Mouse (Mus musculus) hindbrain, embryonic 16.5 days (tissue): ENCODE results near the gene Gm47985. TPM values are rescaled to one million over a fixed set of nuclear protein-coding genes. Genes with fewer than 3 reads are reported as not detected.
A peak's percentile ranks its signal among the peaks of the same experiment; 100 is the strongest.
"Not testable (repeated sequence)": the region's sequence is repeated elsewhere in the genome, so short reads cannot be mapped to it uniquely, and the experiment has no call there.

Source experiments
- ATAC-seq: fragments of 200-750 bp; cut with Nextera tagmentation; 2 replicates; pipeline ENCODE4 v1.8.0; 2017; ENCODE audit warnings: moderate TSS enrichment, moderate library complexity
- H3K27ac ChIP-seq: fragments of 300-500 bp; sonication (generic); 2 replicates; pipeline ENCODE4 v1.5.1; 2014; ENCODE audit warnings: low read depth, mild to moderate bottlenecking, control low read depth, low read length, moderate library complexity
- H3K27me3 ChIP-seq: fragments of 300-500 bp; sonication (generic); replicated peaks from 2 replicates; pipeline ENCODE4 v1.6.1; 2014; ENCODE audit warnings: low read length; ENCODE audit not compliant: control insufficient read depth, insufficient read depth
- H3K36me3 ChIP-seq: fragments of 300-500 bp; sonication (generic); 2 replicates; pipeline ENCODE4 v1.6.1; 2014; ENCODE audit warnings: mild to moderate bottlenecking, low read length, moderate library complexity, mixed read lengths; ENCODE audit not compliant: control insufficient read depth, insufficient read depth
- H3K4me1 ChIP-seq: fragments of 300-500 bp; sonication (generic); 2 replicates; pipeline ENCODE4 v1.6.1; 2014; ENCODE audit warnings: low read depth, low read length; ENCODE audit not compliant: control insufficient read depth, insufficient read depth
- H3K4me2 ChIP-seq: fragments of 300-500 bp; sonication (generic); 2 replicates; pipeline ENCODE4 v1.6.1; 2014; ENCODE audit warnings: mild to moderate bottlenecking, low read length, control low read depth, moderate library complexity
- H3K4me3 ChIP-seq: fragments of 300-500 bp; sonication (generic); 2 replicates; pipeline ENCODE4 v1.5.1; 2014; ENCODE audit warnings: mild to moderate bottlenecking, low read length, control low read depth, moderate library complexity
- H3K9ac ChIP-seq: fragments of 300-500 bp; sonication (generic); 2 replicates; pipeline ENCODE4 v1.6.1; 2014; ENCODE audit warnings: low read depth, mild to moderate bottlenecking, control low read depth, low read length, moderate library complexity
- H3K9me3 ChIP-seq: fragments of 300-500 bp; sonication (generic); 2 replicates; pipeline ENCODE4 v1.6.1; 2014; ENCODE audit warnings: mild to moderate bottlenecking, low read length, moderate library complexity; ENCODE audit not compliant: control insufficient read depth
- WGBS: fragments of 180-500 bp; shearing (Covaris S2); extraction: QIAGEN DNeasy Blood & Tissue Kit; methylation state at CpG from one replicate; pipeline ENCODE4 v1.1.7; 2014; 5-methylcytosine and 5-hydroxymethylcytosine counted together
- polyA plus RNA-seq: library from polyadenylated mRNA; unstranded; fragments of >200 nt; fragmentation: Nextera tagmentation; extraction: Ambion mirVana; gene quantifications from 2 replicates; pipeline ENCODE4 v1.2.1, GENCODE M21; 2015

The Gm47985 gene
- polyA plus RNA-seq, 1 experiment from 2014 or later, result not detected

- no peak overlapping the region for H3K9ac ChIP-seq
- no peaks in the 10 kb centered on the region for H3K9me3 ChIP-seq
- no peak overlapping the region for H3K4me2 ChIP-seq
- H3K4me3 ChIP-seq, result no peak overlapping the region
- no peak overlapping the region for H3K27ac ChIP-seq
- H3K4me1 ChIP-seq, result peaks cover 8% of the 10 kb centered on the region
- H3K36me3 ChIP-seq, result no peaks in the 10 kb centered on the region
- ATAC-seq, result no peak
- WGBS, result 78% methylated on average over 2 of the region's 2 CpGs
- no peaks in the 10 kb centered on the region; the same call in 1 of the 2 replicates for H3K27me3 ChIP-seq
Observed at GRCm38 (mm10) chr1:151171572-151172461, 10.5 kb upstream of the Gm47985 start.

DNA sequence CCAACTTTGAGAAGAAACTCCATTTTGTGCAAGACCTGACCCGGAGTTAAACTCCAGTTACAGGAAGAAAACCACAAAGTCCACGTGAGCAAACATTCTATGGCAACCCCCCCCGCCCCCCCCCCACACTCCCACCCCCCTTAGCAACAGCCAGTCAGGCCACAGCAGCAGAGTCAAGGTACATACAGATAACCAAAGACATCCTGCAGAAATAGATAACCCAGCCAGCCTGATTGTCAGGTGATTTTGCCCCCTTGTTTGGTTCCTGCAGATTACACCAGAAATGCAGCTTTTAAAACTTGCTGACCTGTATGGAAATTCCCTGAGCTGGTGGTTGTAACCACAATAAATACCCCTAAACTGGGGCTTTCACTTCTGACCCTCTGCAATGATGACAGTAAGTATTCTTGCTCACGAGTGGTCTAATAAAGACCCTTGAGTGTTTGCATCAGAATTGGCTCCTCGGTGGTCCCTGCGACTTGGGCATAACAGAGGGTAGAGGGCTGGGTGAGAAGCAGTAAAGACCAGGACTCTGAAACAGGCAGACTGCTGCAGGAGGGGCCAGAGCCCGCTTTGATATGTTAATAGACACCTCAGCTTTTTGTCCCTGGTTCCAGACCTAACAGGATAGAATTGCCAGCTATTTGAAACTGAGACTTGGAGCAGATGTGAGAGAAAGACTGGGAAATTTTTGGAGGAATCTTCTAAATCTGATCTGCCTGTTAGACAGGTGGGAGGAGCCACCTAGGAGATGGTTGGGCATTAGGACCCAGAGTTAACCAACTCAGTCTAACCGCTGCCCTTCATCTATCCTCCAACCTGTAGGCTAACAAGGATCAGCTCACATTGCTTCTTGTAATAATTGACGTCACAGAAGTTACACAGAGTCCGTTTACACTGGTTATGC is 5.1 kb upstream of the Gm47985 start:
- peak; percentile 89 for ATAC-seq
- peak overlapping the region; percentile 34 for H3K4me3 ChIP-seq
- peak overlapping the region; percentile 58 for H3K4me2 ChIP-seq
- H3K9ac ChIP-seq, result peak overlapping the region; percentile 43; the same call in 1 of the 2 replicates
- no peaks in the 10 kb centered on the region for H3K4me1 ChIP-seq
- no peak overlapping the region for H3K27ac ChIP-seq
- H3K27me3 ChIP-seq, result no peaks in the 10 kb centered on the region; the same call in 1 of the 2 replicates
- H3K36me3 ChIP-seq, result no peaks in the 10 kb centered on the region
- H3K9me3 ChIP-seq, result no peaks in the 10 kb centered on the region
- WGBS, result 8% methylated on average over 10 of the region's 10 CpGs

DNA sequence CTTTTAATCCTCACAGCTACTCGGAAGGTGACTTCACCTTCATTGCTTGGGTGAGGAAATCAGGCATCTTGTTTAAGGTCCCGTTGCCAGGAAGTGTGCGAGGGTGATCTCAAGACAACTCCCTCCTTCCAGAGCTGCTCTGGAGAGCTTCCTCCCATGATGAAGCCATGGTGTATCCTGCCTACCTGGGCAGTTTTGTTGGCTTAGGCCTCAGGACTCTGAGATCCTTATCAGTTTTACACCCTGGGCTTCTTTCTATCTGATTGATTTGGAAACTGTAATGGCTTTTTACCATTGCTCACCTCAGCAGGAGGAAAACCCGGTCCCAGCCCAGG is 4.4 kb upstream of the Gm47985 start:
- Histone ChIP-seq H3K9ac (peak overlapping the region; percentile 43; the same call in 1 of the 2 replicates), H3K4me1 (no peaks in the 10 kb centered on the region), H3K27ac (no peak overlapping the region), H3K9me3 (no peaks in the 10 kb centered on the region), H3K36me3 (no peaks in the 10 kb centered on the region), H3K27me3 (no peaks in the 10 kb centered on the region; the same call in 1 of the 2 replicates), H3K4me3 (peak overlapping the region; percentile 34), H3K4me2 (peak overlapping the region; percentile 58)
- 5% methylated on average over 4 of the region's 4 CpGs for WGBS
- ATAC-seq, result peak; percentile 52

GRCm38 (mm10) chr1:151178505-151179083 is 3.7 kb upstream of the Gm47985 start:
- Histone ChIP-seq H3K9ac (no peak overlapping the region), H3K27ac (no peak overlapping the region), H3K9me3 (no peaks in the 10 kb centered on the region), H3K27me3 (no peaks in the 10 kb centered on the region; the same call in 1 of the 2 replicates), H3K4me1 (no peaks in the 10 kb centered on the region), H3K4me2 (no peak overlapping the region), H3K4me3 (no peak overlapping the region), H3K36me3 (no peaks in the 10 kb centered on the region)
- WGBS, result 20% methylated on average over 2 of the region's 2 CpGs
- ATAC-seq, result no peak; the same call in 1 of the 2 replicates

DNA sequence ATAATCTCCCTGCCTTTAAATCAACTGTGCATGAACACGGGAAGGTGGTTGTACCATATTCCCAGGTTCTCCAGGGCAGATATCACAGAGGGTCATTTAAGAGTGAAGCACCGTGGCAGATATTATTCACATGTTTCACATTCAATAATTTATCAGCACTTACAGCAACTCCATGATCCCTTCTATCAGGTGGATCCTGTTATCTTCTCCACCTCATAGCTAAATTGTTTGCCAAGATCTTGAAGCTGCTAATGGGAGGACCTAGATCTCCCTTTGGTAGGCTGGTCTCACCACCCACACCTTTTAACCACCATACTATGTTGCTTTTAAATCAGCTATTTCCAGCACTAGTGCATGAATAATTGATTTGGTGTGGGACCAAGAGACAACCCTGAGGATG is 2.2 kb upstream of the Gm47985 start:
- H3K9ac ChIP-seq, result no peak overlapping the region
- H3K27ac ChIP-seq, result no peak overlapping the region
- no peaks in the 10 kb centered on the region; the same call in 1 of the 2 replicates for H3K27me3 ChIP-seq
- H3K9me3 ChIP-seq, result no peaks in the 10 kb centered on the region
- no peak for ATAC-seq
- H3K4me2 ChIP-seq, result no peak overlapping the region
- H3K4me3 ChIP-seq, result no peak overlapping the region
- WGBS, result 78% methylated on average over 2 of the region's 2 CpGs
- no peaks in the 10 kb centered on the region for H3K36me3 ChIP-seq
- H3K4me1 ChIP-seq, result no peaks in the 10 kb centered on the region

DNA sequence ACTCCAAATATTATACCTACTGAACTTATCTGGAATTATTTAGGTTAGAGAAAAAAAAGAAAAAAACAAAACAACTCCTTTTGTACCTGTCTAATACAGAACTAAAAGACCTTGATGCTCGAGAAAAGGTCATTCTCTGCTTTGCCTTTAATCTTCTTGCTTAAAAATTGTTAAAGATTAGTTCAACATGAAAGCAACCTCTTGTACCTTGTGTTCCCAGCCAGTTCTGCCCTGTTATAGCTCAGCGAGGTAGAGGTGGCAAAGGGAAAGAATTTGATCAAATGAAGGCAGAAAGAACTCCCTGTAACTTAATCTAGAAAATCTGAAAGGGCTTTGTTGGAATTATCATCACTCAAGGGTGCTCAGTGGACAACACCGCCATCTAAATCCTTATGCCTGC is 3.8 kb downstream of the Gm47985 start:
- H3K9me3 ChIP-seq, H3K4me1 ChIP-seq, H3K27ac ChIP-seq, ATAC-seq, H3K4me2 ChIP-seq, H3K9ac ChIP-seq, H3K36me3 ChIP-seq, H3K4me3 ChIP-seq, H3K27me3 ChIP-seq: not testable (repeated sequence)
- 78% methylated on average over 3 of the region's 3 CpGs for WGBS

GRCm38 (mm10) chr1:151186879-151187424 is 4.6 kb downstream of the Gm47985 start:
- not testable (repeated sequence) for H3K27me3 ChIP-seq, H3K4me1 ChIP-seq, H3K9me3 ChIP-seq, H3K27ac ChIP-seq, ATAC-seq, H3K4me2 ChIP-seq, H3K36me3 ChIP-seq, H3K4me3 ChIP-seq, H3K9ac ChIP-seq
- 85% methylated on average over 4 of the region's 4 CpGs for WGBS

DNA sequence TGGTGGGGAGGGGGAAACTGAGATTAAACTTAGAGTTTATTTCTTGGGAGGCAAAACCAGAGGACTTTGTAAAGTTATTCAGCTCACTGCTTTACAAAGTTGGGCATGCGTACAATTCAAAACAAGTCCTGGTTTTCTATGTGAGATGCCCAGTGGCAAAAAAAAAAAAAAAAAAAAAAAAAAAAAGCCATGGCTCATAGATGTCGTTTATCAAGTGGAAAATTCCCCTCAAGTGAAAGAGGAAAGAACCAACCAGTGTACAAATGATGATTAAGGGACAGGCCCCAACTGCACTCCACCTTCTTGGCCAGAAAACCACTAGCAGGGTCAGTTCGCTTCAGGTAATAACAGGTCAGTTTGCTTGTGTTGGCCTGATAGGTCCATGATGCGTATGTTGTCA is 6.1 kb downstream of the Gm47985 start:
- Histone ChIP-seq H3K4me1 (no peaks in the 10 kb centered on the region), H3K27me3 (no peaks in the 10 kb centered on the region), H3K27ac (no peak overlapping the region), H3K9me3 (no peaks in the 10 kb centered on the region), H3K36me3 (no peaks in the 10 kb centered on the region), H3K4me3 (no peak overlapping the region), H3K9ac (no peak overlapping the region), H3K4me2 (no peak overlapping the region)
- ATAC-seq, result no peak
- WGBS, result 91% methylated on average over 4 of the region's 4 CpGs
